Mouse (Mus musculus) kidney, adult 2 months (tissue): ENCODE measurements around the gene Meis1.

Source experiments
- CTCF ChIP-seq: fragments of 200-500 bp; conservative IDR thresholded peaks from 2 replicates; pipeline ENCODE4 v1.5.1; 2011; ENCODE audit warnings: low read depth, mild to moderate bottlenecking, control low read depth, low read length, moderate library complexity, mixed read lengths; ENCODE audit not compliant: insufficient read depth, insufficient read length
- POLR2A ChIP-seq: fragments of 200-500 bp; IDR thresholded peaks from one replicate; pipeline ENCODE4 v1.6.1; 2011; ENCODE audit warnings: low read depth, low read length, control low read depth

DNA sequence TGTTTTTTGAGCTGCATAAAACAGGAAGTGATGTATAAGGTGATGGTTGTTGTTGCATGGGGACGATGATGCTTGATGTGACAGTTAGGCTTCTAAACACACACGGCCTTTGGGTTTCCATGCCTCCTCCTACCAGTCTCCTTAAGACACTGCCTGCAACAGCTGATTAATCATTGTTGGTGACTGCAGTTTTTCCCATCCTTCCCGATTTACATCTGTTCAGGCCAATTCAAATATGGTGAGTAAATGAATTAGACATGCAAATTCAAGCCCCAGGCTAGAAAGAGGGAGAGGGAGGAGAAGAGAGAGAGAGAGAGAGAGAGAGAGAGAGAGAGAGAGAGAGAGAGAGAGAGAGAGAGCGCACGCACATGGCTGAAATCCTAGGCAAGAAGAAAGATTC is 138.0 kb downstream of the Meis1 start:
- TF ChIP-seq POLR2A, result no peak
- TF ChIP-seq CTCF, result no peak
